Mouse (Mus musculus) kidney, postnatal 4 days (tissue): ENCODE data around the gene Mgat5b.
A peak's percentile ranks its signal among the peaks of the same experiment; 100 is the strongest.
"Not testable (repeated sequence)": the region's sequence is repeated elsewhere in the genome, so short reads cannot be mapped to it uniquely, and the experiment has no call there.

Experiments used
- DNase-seq, 2 experiments: peaks; one replicate each; pipeline ENCODE4 v3.0.0; 2021; ENCODE audit warnings: mixed read lengths in 2 of 2

Mgat5b gene

DNA sequence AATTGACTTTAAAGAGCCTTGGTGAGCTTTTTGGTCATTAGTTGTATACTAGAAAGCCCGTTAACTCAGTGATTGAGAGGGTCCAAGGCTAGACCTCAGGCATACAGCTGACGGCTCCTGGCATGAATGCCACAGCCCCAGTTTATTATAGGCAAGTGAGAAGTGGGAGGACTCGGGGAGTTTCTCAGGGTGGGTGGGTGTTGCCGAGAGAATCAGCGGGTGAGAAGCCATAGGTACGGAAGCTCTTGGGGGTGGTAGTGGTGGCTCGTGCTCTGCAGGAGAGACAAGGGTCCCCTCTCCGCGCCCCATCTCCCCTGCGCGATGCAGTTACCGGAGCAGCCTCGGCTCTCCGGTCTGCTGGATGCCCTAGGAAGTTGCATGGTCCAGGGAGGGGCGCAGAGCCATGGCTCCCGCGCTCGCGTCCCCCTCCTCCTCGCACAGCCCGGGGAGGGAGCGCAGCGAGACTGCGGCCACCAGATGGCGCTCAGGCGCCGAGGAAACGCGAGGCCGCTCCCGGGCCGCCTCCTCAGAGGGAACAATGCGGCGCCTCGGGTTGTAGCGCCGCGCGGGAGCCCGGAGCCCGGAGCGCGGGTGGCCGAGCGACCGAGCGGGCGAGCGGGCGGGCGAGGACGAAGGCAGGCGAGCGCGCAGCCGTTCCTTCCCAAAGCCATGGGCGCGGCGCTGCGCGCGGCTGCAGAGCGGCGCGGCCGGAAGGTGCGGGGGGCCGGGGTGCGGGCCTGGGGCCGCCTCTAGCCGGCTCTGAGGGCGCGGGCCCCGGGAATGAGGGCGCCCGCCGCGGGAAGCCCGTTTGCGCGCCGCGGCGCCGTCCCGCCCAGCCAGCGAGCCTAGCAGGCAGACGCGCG is at the start of gene Mgat5b:
Mgat5b (plus strand) TSS at position 541 of the 863 bp plus-strand sequence.
- peak; percentile 91 to 92 for DNase-seq

DNA sequence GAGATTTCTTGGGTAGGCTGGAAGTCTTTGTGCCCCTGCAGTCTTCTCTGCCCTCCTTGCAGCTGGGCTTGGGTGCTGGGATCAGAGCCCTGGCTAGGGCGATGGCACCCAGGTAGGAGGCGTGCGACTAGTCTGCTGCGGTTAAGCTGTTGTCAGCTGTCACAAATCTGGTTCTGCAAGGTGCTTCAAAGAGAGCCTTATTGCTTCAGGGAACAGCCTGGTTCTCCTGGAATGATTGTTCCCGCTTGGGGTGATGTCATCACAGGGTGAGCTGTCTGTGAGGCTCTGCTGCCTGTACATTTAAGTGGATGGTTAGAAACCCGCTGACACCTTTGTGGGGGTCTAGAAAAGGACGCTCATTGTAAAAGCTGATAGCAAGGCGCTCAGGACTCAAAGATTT is 49.4 kb upstream of the Mgat5b start:
- no peak for DNase-seq

DNA sequence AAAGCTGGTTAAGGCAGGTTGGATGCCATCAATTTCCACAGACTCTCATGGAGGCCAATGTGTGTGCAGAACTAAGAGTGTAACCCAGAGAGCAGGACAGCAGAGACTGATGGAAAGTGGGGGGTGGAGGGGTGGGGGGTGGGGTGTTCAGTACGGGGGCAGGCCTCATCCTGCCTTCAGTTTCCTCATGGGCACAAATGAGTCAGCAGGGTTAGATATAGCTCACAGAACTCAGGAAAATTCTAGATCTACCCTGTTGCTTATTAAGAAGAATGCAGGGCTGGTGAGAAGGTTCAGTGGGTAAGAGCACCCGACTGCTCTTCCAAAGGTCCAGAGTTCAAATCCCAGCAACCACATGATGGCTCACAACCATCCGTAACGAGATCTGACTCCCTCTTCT is 49.0 kb upstream of the Mgat5b start:
- no peak for DNase-seq

DNA sequence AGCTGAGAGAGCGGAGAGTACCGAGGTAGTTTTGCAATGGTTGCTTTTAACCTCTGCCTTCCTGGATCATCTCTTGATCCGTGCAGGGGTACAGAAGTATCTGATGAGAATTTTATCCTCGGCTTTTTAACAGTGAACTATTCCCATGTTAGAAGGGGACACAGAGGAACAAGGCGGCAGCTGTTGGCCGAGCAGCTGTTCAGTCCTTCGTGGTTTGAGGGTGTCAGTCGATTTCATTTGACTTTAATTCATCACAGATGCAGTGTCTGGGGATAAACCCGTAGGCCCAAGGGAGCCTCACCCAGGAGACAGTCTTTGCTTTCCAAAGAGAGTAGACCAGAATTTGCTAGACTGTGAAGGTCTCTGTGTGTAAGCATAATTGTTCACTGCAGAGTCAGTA is 47.1 kb upstream of the Mgat5b start:
- DNase-seq: no peak

DNA sequence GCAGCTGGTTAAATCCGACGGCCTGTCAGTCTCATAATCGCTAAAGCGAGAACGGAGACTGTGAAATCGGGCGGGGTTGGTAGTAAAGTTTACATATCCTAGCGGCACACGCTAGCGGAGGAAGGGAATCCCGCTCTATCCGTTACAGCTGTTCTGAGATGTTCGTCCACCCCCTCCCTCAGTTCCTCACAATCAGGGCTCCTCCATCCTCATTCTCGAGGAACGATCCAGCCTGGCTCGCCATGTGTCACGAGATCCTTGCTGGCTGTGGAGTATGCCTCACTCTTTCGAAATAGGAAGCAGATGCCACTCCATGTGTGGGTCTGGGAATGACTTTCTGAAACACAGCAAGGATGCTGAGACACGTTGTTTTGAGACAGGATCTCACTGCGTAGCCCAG is 44.7 kb upstream of the Mgat5b start:
- DNase-seq: no peak

DNA sequence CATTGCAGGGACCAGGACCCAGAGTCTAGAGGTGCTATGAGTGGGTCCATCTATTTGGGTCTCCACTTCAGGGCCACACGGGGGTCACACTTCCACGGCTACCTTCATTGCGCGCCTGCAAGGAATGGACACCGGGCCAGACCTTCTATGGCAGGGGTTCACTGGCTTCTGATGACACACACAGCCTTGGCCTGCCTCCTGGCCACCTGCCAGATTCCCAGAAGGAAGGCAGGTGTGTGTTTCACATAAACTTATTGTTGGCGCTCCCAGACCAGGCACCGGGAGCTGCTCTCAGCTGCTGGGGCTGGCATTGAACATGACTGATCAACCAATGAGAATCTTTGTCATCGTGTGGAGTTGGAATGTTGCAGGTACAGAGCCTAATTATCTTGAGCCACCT is 40.2 kb upstream of the Mgat5b start:
- DNase-seq: peak in 1 of 2 experiments; percentile 18

DNA sequence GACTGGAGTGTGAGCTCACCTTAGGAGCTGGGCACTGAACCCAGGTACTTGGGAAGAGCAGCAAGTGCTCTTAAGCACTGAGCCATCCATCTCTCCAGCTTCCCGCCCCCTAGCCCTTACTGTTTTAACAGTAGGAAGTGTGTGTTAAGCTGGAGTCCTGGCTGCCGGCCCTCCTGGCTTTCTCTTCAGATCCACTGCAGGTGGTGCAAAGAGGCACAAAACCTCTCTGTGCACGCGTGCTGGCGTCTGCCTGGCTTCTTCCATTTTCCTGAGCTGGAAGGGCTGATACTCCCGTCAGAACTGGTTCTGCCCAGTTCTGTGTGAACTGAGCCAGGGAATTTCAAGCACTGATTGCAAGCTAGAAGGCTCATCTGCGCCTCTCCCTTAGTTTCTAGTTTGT is 37.8 kb upstream of the Mgat5b start:
- DNase-seq: no peak

DNA sequence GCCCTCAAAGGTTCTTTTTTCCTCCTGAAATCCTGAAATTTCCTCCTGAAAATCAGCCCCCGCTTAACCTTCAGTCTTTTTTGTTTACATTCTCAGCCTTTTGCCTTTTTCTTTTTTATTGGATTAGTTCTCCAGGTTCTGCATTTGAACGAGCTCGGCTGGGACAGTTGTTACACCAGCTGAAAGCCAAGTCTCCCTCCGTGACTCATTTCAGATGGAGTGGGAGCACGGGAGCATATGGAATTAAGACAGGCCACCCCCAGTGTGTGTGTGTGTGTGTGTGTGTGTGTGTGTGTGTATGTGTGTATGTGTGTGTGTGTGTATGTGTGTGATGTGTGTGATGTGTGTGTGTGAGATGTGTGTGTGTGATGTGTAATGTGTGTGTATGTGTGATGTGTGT is 37.2 kb upstream of the Mgat5b start:
- DNase-seq: no peak

DNA sequence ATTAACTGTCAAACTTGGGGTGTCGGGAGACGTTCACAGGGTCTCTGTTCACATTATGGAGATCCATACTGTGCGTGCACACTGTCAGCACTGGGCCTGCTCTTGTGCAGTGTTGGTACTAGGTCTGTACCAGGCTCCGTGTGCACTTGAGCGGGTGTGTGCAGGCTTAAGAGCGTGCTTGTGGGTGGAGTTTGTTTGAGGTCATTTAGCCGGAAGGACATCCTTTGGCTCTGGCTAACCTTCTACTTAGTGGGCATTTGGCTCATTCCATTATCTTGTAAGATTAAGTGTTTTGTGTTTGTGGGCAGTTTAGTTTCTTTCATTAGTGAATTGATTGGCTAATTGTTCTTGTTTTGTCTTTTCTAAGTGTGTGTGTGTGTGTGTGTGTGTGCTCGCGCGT is 36.2 kb upstream of the Mgat5b start:
- no peak for DNase-seq

DNA sequence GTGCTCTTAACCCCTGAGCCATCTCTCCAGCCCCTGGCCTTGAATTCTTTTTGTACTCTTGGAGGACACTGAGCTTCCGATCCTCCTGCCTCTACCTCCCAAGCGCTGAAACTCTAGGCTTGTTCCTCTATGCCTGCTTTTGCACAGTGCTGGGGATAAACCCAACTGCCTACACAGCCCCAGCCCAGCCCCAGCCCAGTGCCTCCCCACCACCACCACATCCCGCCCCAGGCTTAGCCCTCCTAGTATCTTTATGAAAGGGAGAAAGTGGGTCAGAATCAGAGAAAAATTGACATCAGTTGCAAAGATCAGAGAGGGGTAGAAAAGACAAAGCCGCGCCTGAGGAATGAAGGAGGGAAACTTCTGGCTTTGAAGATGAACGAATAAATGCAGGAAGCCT is 34.6 kb upstream of the Mgat5b start:
- DNase-seq: no peak

DNA sequence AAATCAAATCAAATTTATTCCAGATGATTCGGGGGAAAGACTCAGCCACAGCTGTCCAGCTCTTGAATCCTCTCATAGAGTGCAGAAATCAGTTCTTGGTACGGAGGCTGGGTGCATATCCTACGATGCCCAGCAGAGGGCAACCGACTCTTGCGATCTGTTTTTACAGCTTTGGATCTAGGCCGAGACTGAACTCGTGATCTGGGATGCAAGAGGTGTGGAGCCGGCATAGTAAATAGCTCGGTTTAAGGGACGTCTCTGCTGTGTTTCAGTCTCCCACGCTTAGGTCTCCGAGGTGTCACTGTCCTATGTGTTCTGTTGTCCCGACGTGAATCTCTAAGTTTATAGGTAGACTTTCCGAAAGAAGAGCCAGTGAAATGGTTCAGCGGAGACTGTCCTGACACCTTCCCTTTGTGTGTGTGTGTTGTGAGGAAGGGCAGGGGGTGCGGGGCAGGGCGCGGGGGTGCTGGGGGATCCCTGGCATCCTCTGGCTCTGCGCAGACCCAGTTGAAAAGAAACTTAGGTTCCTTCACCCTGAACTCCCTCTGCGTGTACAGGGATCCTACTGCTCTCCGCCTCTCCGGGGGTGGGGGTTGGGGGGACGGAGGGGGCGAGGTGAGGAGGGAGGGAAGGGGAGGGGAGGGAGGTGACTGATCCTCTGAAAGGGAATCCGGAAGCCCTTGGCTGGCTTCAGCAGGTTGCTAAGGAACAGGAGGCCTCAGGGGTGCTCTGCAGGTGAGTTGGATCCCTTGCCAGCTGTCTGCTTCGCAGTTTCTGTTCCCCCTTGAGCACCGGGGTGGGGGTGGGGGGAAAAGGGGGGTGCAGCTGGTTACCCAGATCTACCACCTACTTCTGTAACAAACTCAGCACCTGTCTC is 33.1 kb upstream of the Mgat5b start:
- peak; percentile 89 to 92 for DNase-seq

DNA sequence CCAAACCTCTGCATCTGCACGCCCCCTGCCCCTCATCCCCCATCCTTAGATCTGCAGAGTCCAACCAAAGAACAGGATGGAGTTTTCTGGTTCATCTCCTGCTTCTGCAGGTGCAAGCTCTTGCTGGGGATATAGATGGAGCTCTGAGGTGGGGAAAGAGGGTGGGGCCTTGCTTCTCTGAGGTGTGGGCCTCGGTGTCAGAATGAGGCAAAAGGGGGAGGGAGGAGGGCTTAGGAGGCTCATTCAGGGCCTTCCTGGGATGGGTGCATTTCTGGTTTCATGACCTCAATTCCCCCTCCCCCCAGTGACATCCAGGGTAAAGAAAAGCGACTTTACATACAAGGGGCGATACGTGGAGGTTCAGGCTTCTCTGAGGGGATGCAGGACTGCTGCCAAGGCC is 31.5 kb upstream of the Mgat5b start:
- no peak for DNase-seq

DNA sequence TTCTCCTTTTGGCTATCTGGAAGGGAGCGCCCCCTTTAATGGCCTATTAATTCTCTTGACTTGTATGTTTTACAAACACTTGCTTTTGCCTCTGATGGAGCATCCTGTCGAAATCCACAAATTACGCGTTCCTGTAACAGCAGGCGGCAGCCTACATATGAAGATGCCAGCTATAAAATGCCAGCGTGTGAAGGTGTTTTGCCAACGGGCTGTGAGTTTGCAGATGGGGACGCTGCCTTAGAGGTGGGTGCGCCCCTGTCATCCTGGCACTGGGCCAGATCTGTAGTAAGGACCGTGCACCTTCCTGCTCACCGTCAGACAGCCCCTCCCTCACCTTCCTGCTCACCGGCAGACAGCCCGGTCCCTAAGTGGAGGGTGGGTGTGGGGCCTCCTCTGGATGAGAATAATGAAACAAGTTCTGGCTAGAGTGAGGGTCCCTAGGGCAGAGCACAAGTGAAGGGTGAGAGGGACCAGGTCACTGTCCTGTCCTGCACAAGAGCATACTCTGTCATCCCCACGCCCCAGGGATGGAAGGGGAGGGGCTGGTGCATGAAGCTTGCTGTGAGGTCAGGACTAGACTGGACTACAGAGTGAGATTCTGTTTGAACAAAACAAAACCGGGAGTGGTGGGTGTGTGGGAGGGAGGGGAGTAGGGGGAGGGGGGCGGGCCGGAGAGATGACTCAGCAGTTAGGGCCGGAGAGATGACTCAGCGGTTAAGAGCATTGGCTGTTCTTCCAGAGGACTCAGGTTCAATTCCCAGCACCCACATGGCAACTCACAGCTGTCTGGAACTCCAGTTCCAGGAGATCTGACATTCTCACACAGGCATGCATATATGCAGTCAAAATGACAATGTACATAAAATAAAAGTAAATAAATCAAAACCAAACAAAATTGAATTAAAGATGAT is 24.9 kb upstream of the Mgat5b start:
- DNase-seq: no peak

DNA sequence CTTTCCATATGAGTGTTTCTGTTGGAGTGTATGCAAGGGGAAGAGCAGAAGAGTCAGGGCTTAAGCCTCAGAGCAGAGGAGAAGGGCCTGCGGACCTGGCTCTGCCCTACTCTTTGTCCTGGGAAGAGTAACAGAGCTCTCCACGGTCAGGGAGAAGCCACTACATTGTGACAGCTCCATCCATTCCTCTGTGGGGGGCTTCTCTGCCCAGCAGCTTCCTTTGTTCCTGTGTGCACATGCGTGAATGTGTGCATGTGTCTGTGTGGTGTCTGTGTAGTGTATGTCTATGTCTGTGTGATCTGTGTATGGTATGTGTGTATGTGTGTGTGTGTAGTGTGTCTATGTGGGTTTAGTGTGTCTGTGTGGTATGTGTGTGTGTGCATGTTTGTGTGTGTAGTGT is 23.3 kb upstream of the Mgat5b start:
- DNase-seq: no peak

DNA sequence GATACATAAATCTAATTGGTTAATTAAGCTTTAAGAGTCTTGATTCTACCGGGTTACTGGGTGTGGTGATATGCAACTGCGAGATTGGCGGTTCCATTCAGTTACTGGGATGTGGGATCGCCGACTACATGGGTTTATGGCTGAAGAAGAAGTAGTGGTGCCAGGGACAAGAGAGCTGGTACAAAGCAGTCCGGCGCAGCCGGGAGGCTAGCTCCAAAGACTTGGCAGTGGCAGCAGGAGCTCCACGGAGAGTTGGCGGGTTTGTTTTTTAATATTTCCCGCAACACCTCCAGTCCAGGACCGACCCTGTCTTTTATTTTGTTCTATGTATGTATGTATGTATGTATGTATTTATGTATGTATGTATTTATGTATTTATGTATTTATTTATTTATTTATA is 19.4 kb upstream of the Mgat5b start:
- DNase-seq: no peak

DNA sequence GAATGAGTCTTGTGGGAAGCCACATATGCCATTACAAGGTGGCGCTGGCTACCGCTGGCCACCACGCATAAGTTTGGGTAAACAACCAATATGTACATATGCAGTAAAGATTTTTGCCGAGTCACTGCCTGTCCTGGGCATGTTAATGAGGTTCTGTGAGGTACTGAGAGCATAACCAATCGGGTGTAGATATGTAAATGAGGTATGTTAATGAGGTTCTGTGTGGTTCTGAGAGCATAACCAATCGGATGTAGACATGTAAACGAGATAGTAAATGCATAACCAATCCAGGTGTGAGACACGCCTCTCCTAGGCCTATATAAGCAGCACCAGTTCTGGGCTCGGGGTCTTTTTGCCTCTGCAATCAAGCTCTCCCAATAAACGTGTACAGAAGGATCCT is 16.1 kb upstream of the Mgat5b start:
- DNase-seq: not testable (repeated sequence)

DNA sequence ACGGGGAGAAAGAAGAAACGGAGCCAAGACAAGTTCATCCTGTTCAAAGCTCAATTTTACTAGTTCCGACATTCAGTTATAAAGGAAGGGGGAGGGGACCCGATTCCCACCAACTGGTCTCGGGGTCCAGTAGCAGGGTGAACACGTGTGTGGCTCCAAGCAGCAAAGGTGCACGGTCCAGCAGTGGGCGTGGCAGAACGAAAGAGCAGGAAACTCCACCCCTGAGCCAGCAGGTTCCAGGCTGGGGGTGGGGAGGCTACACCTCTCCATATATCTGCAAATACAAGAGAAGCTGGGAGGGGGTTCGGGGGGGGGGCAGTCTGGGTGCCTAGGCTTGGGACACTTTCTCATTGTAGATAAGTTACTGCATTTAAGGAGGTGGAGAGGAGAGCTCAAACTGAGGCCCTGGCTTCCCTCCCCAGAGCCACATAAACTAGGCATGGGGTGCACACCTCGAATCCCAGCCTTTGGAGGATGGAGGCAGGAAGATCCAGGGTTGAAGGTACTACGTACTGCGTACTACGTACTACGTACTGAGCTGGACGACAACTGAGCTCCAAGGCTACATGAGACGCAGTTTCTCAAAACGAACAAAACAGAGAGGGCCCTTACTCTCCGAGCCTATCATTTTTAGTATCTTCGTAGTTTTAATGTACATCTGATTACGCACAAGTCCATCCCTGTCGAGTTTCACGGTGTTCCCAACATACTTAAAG is 12.8 kb upstream of the Mgat5b start:
- DNase-seq: peak; percentile 24 to 49

DNA sequence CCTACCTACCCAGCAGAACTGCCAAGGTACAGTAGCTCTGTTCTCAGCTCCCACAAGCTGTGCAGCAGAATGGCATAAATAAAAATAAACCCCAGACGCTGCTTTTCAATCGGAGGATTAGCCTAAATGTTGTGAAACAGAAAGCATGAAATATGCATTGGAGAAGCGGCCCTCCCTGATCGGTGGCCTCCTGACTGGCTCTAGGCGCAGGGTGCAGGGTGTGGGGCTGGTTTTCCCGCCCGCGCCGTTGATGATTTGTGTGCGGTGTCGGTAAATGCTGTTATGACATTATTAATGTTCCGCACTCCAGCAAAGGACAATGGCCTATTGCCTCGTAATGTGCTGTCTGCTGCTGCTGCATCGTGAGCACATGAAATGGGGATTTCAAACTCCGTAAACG is 5.1 kb upstream of the Mgat5b start:
- DNase-seq: peak in 1 of 2 experiments; percentile 10

DNA sequence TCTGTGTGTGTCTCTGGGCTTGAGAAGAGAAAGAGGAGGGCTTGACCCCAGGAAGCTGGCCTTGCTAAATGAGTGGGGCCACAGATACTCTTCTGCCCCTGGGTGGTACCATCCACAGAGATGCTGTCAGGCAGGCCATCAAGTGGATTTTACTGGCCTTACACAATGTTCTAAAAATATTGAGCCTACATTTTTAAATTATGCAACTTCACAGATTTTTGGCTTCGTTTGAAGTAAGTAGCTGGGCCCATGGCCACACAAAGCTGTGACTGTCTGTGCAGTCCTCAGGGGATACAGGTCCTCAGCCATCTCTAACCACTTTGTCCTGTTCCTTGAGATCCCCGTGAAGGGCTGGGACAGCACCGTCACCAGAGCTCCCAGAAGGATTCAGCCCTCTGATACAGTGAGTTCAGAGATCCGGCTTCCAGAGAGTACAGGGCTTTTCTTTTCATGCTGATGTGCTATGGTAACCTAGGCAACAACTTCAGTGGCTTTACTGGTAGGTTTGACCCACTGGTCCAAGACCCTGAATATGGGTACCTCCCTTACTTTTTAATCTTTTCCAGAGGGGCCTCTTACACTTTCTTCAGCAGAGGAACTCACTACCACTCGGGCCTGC is 4.3 kb upstream of the Mgat5b start:
- DNase-seq: no peak

DNA sequence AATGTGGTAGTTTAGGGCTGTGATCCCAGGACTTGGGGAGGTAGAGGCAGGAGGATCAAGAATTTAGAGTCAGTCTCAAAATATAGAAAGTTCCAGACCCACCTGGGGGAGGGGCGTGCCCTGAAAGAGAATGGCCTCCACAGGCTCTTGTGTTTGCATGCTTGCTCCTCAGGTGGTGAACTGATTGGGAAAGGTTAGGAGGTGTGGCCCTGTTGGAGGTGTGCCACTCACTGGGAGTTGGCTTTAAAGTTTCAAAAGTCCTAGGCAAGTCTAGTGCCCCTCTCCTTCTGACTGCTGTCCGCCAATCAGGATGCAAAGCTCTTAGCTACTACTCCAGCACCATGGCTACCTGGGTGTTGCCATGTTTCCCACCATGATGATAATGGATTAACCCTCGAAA is 3.4 kb upstream of the Mgat5b start:
- no peak for DNase-seq

DNA sequence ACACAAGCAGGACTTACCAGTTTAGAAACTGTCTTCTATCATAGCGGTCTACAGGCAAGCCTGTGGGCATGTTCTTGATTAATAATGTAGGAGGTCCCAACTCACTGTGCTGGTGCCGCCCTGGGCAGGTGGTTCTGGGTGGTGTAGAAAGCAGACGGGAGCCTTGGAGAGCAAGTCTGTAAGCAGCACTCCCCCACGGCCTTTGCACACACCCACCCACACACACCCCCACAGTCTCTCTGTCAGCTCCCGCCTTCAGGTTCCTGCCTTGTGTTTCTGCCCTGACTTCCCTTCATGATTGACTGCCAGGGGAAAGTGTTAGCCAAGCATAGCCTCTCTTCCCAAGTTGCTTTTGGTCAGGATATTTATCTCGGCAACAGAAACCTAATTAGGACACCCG is 1.3 kb upstream of the Mgat5b start:
- DNase-seq: peak; percentile 45 to 61
